Mouse (Mus musculus) lung, postnatal 0 days (tissue): ENCODE measurements around the gene Ccdc155. TPM values are rescaled to one million over a fixed set of nuclear protein-coding genes. Genes with fewer than 3 reads are reported as not detected.

Source experiments
- ATAC-seq: fragments of 200-750 bp; cut with Nextera tagmentation; 2 replicates; pipeline ENCODE4 v1.8.0; 2017; ENCODE audit warnings: moderate library complexity
- DNase-seq: peaks from one replicate; pipeline ENCODE4 v3.0.0-alpha.2; 2016; ENCODE audit warnings: low spot score
- H3K27ac ChIP-seq: fragments of 300-500 bp; sonication (generic); 2 replicates; pipeline ENCODE4 v1.5.1; 2014; ENCODE audit warnings: antibody characterized with exemption, mild to moderate bottlenecking, low read length, mixed read lengths
- H3K27me3 ChIP-seq: fragments of 300-500 bp; sonication (generic); replicated peaks from 2 replicates; pipeline ENCODE4 v1.6.1; 2014; ENCODE audit warnings: low read length, mixed read lengths; ENCODE audit not compliant: insufficient read depth
- H3K36me3 ChIP-seq: fragments of 300-500 bp; sonication (generic); 2 replicates; pipeline ENCODE4 v1.6.1; 2014; ENCODE audit warnings: low read length, mixed read lengths; ENCODE audit not compliant: insufficient read depth
- H3K4me1 ChIP-seq: fragments of 300-500 bp; sonication (generic); 2 replicates; pipeline ENCODE4 v1.6.1; 2014; ENCODE audit warnings: antibody characterized with exemption, low read depth, low read length, mixed read lengths; ENCODE audit not compliant: insufficient read depth
- H3K4me2 ChIP-seq: fragments of 300-500 bp; sonication (generic); replicated peaks from 2 replicates; pipeline ENCODE4 v1.6.1; 2014; ENCODE audit warnings: low read depth, mild to moderate bottlenecking, low read length, moderate library complexity, mixed read lengths
- H3K4me3 ChIP-seq: fragments of 300-500 bp; sonication (generic); 2 replicates; pipeline ENCODE4 v1.5.1; 2014; ENCODE audit warnings: low read depth, low read length
- H3K9ac ChIP-seq: fragments of 300-500 bp; sonication (generic); replicated peaks from 2 replicates; pipeline ENCODE4 v1.6.1; 2014; ENCODE audit warnings: low read depth, mild to moderate bottlenecking
- H3K9me3 ChIP-seq: fragments of 300-500 bp; sonication (generic); 2 replicates; pipeline ENCODE4 v1.6.1; 2016; ENCODE audit warnings: low read length, mixed read lengths
- CTCF ChIP-seq: IDR thresholded peaks from 2 replicates; pipeline ENCODE4 v1.5.1; 2016; ENCODE audit warnings: antibody characterized with exemption, mild to moderate bottlenecking
- EP300 ChIP-seq: IDR thresholded peaks from 2 replicates; pipeline ENCODE4 v1.6.1; 2016; ENCODE audit warnings: antibody characterized with exemption, mild to moderate bottlenecking, control low read depth
- WGBS: fragments of 180-500 bp; shearing (Covaris S2); extraction: QIAGEN DNeasy Blood & Tissue Kit; methylation state at CpG from one replicate; pipeline ENCODE4 v1.1.7; 2014; 5-methylcytosine and 5-hydroxymethylcytosine counted together
- polyA plus RNA-seq: library from polyadenylated mRNA; unstranded; fragments of >200 nt; fragmentation: Nextera tagmentation; extraction: Ambion mirVana; gene quantifications from 2 replicates; pipeline ENCODE4 v1.2.1, GENCODE M21; 2015

Ccdc155 gene
- polyA plus RNA-seq, 1 experiment from 2014 or later: 2.7 TPM

DNA sequence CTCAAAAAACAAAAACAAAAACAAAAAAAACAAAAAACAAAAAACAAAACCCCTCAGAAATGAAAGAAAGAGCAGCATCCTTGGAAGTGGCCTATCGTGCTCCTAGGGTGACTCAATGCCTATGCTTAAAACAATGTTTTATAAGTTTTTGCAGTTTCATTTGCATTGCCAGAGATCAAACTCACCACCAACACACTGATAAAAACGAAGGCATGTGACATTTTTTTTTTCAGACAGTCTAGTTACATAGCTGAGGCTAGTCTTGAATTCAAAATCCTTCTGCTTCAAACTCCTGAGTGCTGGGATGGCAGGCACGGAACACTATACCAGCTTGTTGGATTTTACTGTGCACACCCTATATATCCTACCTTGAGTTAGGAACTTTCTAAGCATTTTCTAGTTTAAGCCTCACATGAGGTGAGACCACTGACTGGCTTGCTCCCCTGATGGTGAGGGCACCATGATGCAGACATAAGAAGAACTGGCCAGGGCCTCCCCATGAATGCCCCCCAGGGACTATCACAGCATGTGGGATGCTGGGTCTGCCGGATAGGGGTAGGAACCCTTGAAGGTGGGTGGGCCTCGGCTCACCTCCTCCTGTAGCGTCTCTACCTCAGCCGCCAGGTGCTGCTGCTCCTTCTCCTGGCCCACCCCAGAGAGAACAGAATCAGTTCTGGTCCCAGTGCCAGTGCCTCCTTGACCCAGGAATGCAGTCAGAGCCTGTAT, 11.9 kb downstream of the Ccdc155 start:
- Histone ChIP-seq H3K4me3 (no peak overlapping the region), H3K4me1 (no peaks in the 10 kb centered on the region), H3K9me3 (no peaks in the 10 kb centered on the region), H3K36me3 (no peaks in the 10 kb centered on the region), H3K27me3 (peaks cover 4% of the 10 kb centered on the region; the same call in 1 of the 2 replicates), H3K9ac (no peak overlapping the region), H3K4me2 (no peak overlapping the region), H3K27ac (no peak overlapping the region)
- TF ChIP-seq CTCF (no peak), EP300 (no peak)
- no peak for ATAC-seq
- no peak for DNase-seq
- whole genome bisulfite sequencing: 71% methylated on average over 7 of the region's 7 CpGs

DNA sequence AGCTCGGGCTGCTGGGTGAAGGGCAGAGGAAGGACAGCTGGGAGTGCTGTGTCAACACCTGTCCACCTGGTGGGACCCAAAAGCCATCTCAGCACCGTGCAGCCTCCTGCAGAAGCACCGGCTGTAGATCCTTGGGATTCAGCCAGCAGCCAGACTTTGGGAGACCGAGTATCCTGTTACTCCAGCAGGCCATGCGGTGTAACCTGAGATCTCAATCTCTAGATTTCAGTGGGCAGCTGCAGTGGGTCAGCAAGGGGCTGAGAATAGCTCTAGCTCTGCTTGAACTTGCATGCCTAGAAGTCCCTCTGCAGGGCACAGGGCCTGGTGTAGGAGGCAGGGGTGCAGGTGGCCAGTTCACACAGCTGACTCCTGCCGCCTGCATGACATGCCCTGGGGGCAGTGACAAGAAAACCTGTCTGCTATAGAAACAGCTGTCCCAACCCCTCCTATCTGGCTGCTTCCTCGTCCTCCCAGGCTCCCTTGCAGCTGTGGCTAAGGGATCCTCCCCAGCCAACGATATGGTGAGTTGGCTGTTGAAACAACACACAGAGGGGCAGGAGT, 12.8 kb downstream of the Ccdc155 start:
- Histone ChIP-seq H3K4me1 (no peaks in the 10 kb centered on the region), H3K36me3 (no peaks in the 10 kb centered on the region), H3K27me3 (peaks cover 4% of the 10 kb centered on the region), H3K4me2 (no peak overlapping the region), H3K27ac (no peak overlapping the region), H3K9me3 (no peaks in the 10 kb centered on the region), H3K4me3 (no peak overlapping the region), H3K9ac (no peak overlapping the region)
- DNase-seq (no peak), ATAC-seq (no peak)
- 9% methylated on average over 8 of the region's 8 CpGs for WGBS
- TF ChIP-seq EP300: no peak
- TF ChIP-seq CTCF: no peak

DNA sequence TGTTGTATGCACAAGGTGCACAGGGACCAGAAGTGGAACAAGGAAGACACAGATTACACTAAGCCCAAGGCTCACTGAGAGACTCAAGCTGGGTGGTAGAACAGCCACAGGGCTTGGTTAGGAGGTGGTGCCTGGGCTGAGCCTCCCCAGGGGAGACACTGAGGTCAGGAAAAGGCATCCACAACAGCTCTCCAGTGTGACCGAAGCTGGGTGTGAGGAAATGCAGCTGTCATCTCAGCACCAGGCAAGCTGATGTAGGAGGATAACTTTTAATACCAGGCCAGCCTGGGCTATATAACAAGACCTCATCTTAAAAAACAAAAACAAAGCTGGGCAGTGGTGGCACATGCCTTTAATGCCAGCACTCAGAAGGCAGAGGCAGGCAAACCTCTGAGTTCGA, 13.5 kb downstream of the Ccdc155 start:
- no peak overlapping the region for H3K4me3 ChIP-seq
- no peaks in the 10 kb centered on the region for H3K4me1 ChIP-seq
- H3K36me3 ChIP-seq: no peaks in the 10 kb centered on the region
- 48% methylated on average over 2 of the region's 2 CpGs for WGBS
- ATAC-seq: no peak
- DNase-seq: no peak
- no peaks in the 10 kb centered on the region for H3K9me3 ChIP-seq
- no peak overlapping the region for H3K4me2 ChIP-seq
- no peak overlapping the region for H3K27ac ChIP-seq
- no peak overlapping the region for H3K9ac ChIP-seq
- peaks cover 4% of the 10 kb centered on the region for H3K27me3 ChIP-seq
- no peak for TF ChIP-seq CTCF
- no peak for TF ChIP-seq EP300

DNA sequence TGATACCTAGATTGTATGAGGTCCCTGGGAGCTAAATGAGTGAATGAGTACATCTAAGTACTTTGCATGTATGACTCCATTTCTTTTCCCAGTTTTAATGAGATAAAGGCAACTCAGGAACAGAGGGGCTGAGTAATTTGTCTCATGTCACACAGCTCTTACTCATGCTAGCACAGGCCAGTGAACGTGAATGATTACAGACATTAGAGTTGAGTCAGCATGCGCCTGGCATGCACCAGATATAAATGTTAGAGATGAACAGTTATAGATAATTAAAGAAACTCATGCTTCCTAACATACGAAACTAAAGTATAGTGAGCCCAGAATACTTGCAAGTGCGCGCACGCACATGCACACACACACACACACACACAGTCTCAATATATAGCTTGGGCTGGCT, 14.5 kb downstream of the Ccdc155 start:
- Histone ChIP-seq H3K36me3 (no peaks in the 10 kb centered on the region), H3K27me3 (peaks cover 10% of the 10 kb centered on the region), H3K9ac (no peak overlapping the region), H3K9me3 (no peaks in the 10 kb centered on the region), H3K27ac (no peak overlapping the region), H3K4me1 (no peaks in the 10 kb centered on the region), H3K4me2 (no peak overlapping the region), H3K4me3 (no peak overlapping the region)
- DNase-seq (no peak), ATAC-seq (no peak)
- WGBS: 87% methylated on average over 6 of the region's 6 CpGs
- TF ChIP-seq EP300 (no peak), CTCF (no peak)

DNA sequence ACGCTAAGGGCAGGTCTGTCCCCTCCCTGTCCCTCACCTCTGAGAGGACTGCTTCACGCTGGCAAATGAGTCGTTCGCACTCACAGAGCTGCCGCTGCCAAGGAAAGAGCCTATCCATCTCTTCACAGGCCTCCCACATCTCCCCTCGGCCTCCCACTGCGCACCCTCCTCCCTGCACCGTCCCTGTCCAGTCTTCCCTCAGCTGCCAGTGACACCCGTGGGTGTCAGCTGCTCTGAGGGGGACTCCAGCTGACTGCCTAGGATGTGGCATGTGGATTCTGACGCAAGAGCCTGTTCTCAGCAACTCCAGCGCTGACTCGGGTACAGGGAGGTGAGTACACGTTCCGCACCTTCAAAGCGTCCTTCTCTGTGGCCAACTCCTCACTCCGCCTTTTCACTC, 15.1 kb downstream of the Ccdc155 start:
- Histone ChIP-seq H3K36me3 (no peaks in the 10 kb centered on the region), H3K27ac (no peak overlapping the region), H3K27me3 (peaks cover 10% of the 10 kb centered on the region), H3K9ac (no peak overlapping the region), H3K4me3 (no peak overlapping the region), H3K4me2 (no peak overlapping the region), H3K9me3 (no peaks in the 10 kb centered on the region), H3K4me1 (no peaks in the 10 kb centered on the region)
- DNase-seq: no peak
- 41% methylated on average over 16 of the region's 16 CpGs for WGBS
- no peak for ATAC-seq
- TF ChIP-seq EP300 (no peak), CTCF (no peak)

DNA sequence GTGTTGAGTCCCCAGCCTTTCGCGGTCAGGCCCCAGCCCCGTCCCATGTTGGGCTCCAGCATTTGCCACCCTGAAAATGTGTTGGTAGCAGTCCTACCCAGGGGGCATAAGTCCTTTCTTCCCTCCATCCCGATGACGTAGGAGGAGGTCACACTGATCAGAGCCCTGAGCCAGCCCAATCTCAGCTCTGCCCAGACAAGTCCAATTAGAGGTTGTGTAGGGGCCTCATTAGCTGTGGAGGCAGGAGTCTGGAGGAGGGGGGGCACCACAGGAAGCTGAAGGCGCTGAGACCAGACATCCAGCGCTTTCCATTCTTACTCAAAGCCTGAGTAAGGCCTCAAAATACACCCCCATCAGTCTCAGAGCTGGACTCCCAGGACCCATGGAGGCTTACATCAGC, 18.8 kb downstream of the Ccdc155 start:
- no peak for TF ChIP-seq CTCF
- no peak for TF ChIP-seq EP300
- 72% methylated on average over 7 of the region's 7 CpGs for WGBS
- ATAC-seq: no peak
- no peak overlapping the region for H3K9ac ChIP-seq
- H3K4me3 ChIP-seq: no peak overlapping the region
- no peak overlapping the region for H3K4me2 ChIP-seq
- H3K27ac ChIP-seq: no peak overlapping the region
- peaks cover 4% of the 10 kb centered on the region; the same call in 1 of the 2 replicates for H3K4me1 ChIP-seq
- no peaks in the 10 kb centered on the region for H3K36me3 ChIP-seq
- no peaks in the 10 kb centered on the region for H3K9me3 ChIP-seq
- peaks cover 39% of the 10 kb centered on the region for H3K27me3 ChIP-seq
- no peak for DNase-seq
